Mouse (Mus musculus) heart, embryonic 11.5 days (tissue): Measurements from ENCODE around the gene Ifi203. TPM values are rescaled to one million over a fixed set of nuclear protein-coding genes. Genes with fewer than 3 reads are reported as not detected.
"Not testable (repeated sequence)": the region's sequence is repeated elsewhere in the genome, so short reads cannot be mapped to it uniquely, and the experiment has no call there.

Source experiments
- ATAC-seq: fragments of 200-750 bp; cut with Nextera tagmentation; replicated peaks from 2 replicates; pipeline ENCODE4 v1.8.0; 2017; ENCODE audit warnings: moderate library complexity; ENCODE audit not compliant: insufficient number of reproducible peaks, low FRiP score, low TSS enrichment
- H3K27ac ChIP-seq: fragments of 300-500 bp; sonication (generic); 2 replicates; pipeline ENCODE4 v1.5.1; 2014; ENCODE audit warnings: mild to moderate bottlenecking, low read depth, low read length
- H3K27me3 ChIP-seq: fragments of 300-500 bp; sonication (generic); 2 replicates; pipeline ENCODE4 v1.6.1; 2014; ENCODE audit warnings: mild to moderate bottlenecking, low read length, mixed read lengths; ENCODE audit not compliant: control insufficient read depth, insufficient read depth
- H3K36me3 ChIP-seq: fragments of 300-500 bp; sonication (generic); 2 replicates; pipeline ENCODE4 v1.6.1; 2014; ENCODE audit warnings: mild to moderate bottlenecking, low read length, moderate library complexity, mixed read lengths; ENCODE audit not compliant: control insufficient read depth, insufficient read depth
- H3K4me1 ChIP-seq: fragments of 300-500 bp; sonication (generic); 2 replicates; pipeline ENCODE4 v1.6.1; 2014; ENCODE audit warnings: low read length; ENCODE audit not compliant: control insufficient read depth, insufficient read depth
- H3K4me2 ChIP-seq: fragments of 300-500 bp; sonication (generic); 2 replicates; pipeline ENCODE4 v1.6.1; 2014; ENCODE audit warnings: mild to moderate bottlenecking, moderate library complexity
- H3K4me3 ChIP-seq: fragments of 300-500 bp; sonication (generic); 2 replicates; pipeline ENCODE4 v1.5.1; 2014; ENCODE audit warnings: low read depth, low read length
- H3K9ac ChIP-seq: fragments of 300-500 bp; sonication (generic); 2 replicates; pipeline ENCODE4 v1.6.1; 2014; ENCODE audit warnings: mild to moderate bottlenecking, low read depth, low read length, moderate library complexity
- H3K9me3 ChIP-seq: fragments of 300-500 bp; sonication (generic); replicated peaks from 2 replicates; pipeline ENCODE4 v1.6.1; 2016; ENCODE audit warnings: low read length; ENCODE audit not compliant: control insufficient read depth
- WGBS: fragments of 180-500 bp; shearing (Covaris S2); extraction: QIAGEN DNeasy Blood & Tissue Kit; methylation state at CpG from one replicate; pipeline ENCODE4 v1.1.7; 2014; ENCODE audit not compliant: insufficient replicate concordance; 5-methylcytosine and 5-hydroxymethylcytosine counted together
- polyA plus RNA-seq: library from polyadenylated mRNA; unstranded; fragments of >200 nt; fragmentation: Nextera tagmentation; extraction: Ambion mirVana; gene quantifications from 2 replicates; pipeline ENCODE4 v1.2.1, GENCODE M21; 2014

The Ifi203 gene
- polyA plus RNA-seq, 1 experiment from 2014 or later, result 0.31 TPM

DNA sequence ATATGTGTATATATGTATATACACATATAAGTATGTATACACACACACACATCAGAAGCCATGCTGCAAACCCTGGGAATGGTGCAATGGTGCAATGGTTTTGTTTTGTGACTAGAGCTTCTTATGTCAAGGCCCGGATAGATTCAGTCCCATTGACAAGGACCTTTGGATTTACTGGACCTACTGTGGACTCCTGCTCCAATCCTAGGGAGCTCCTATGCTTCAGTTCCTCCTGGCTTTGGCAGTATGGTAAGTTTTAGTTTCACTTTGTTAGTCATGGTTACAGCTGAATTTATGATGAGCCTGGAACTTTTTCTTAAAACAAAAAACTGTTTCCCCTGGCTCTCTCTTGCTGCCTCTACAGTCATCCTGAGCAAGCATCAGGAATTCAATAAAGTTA lies 65.3 kb downstream of the Ifi203 start:
- not testable (repeated sequence) for H3K4me1 ChIP-seq, H3K27ac ChIP-seq, H3K27me3 ChIP-seq, H3K9me3 ChIP-seq, H3K4me2 ChIP-seq, H3K9ac ChIP-seq, H3K36me3 ChIP-seq, H3K4me3 ChIP-seq, ATAC-seq
- WGBS, result 65% methylated on average over 1 of the region's 1 CpGs

Other genes starting within 250 kb of the Ifi203 start
- 0.14 and 0.44 TPM in 2 replicates for gene Ifi207, start 200.9 kb downstream of the Ifi203 start, polyA plus RNA-seq
- 0.42 and 0.89 TPM in 2 replicates for gene Ifi204, start 175.7 kb downstream of the Ifi203 start, polyA plus RNA-seq
- 3.1 TPM in 2 replicates for gene Ifi211, start 29.6 kb downstream of the Ifi203 start, polyA plus RNA-seq
- gene Mndal, start 181 bp downstream of the Ifi203 start, polyA plus RNA-seq, result 2.7 and 3.7 TPM in 2 replicates
- not detected in 2 replicates for gene Ifi202b, start 40.1 kb upstream of the Ifi203 start, polyA plus RNA-seq
- 2.4 and 3.1 TPM in 2 replicates for gene Ifi205, start 89.1 kb upstream of the Ifi203 start, polyA plus RNA-seq
- 0.08 TPM in 1 of 2 replicates, not detected in the other for gene Olfr433, start 98.0 kb upstream of the Ifi203 start, polyA plus RNA-seq
- gene Olfr432, start 106.5 kb upstream of the Ifi203 start, polyA plus RNA-seq, result not detected in 2 replicates
- not detected in 2 replicates for gene Olfr430, start 123.9 kb upstream of the Ifi203 start, polyA plus RNA-seq
- not detected in 2 replicates for gene Olfr429, start 141.7 kb upstream of the Ifi203 start, polyA plus RNA-seq
- not detected in 2 replicates for gene Olfr427, start 154.2 kb upstream of the Ifi203 start, polyA plus RNA-seq
- not detected in 2 replicates for gene Olfr231, start 178.5 kb upstream of the Ifi203 start, polyA plus RNA-seq
- not detected in 2 replicates for gene Olfr424, start 188.8 kb upstream of the Ifi203 start, polyA plus RNA-seq
- 0.28 and 0.36 TPM in 2 replicates for gene Olfr420, start 213.0 kb upstream of the Ifi203 start, polyA plus RNA-seq
- gene Spta1, start 230.1 kb upstream of the Ifi203 start, polyA plus RNA-seq, result 9.3 and 11.2 TPM in 2 replicates